Mouse (Mus musculus): ENCODE measurements around the gene Ear1.
"Not testable (repeated sequence)": the region's sequence is repeated elsewhere in the genome, so short reads cannot be mapped to it uniquely, and the experiment has no call there.

Ear1 gene

GRCm38 (mm10) chr14:43796905-43797470 lies 78.3 kb downstream of the Ear1 start:
- DNase-seq (ENCODE audit: low spot score in 2 of 2), result not testable (repeated sequence)

GRCm38 (mm10) chr14:43796069-43796904 lies 79.0 kb downstream of the Ear1 start:
- no peak for DNase-seq (ENCODE audit: low spot score in 2 of 2)

- not testable (repeated sequence) for DNase-seq (ENCODE audit: low spot score in 2 of 2)
Measured at GRCm38 (mm10) chr14:43793811-43794210, 81.5 kb downstream of the Ear1 start.

GRCm38 (mm10) chr14:43784645-43785044 lies 90.7 kb downstream of the Ear1 start, which contains the start of gene Gm8180:
Gm8180 (minus strand) TSS chr14:43784745.
- DNase-seq (ENCODE audit: low spot score in 2 of 2), result not testable (repeated sequence)

All from frontal cortex, postnatal 36 days (tissue).